Mouse (Mus musculus) MEL (cell line): ENCODE results near the gene Usp19. TPM values are rescaled to one million over a fixed set of nuclear protein-coding genes. Genes with fewer than 3 reads are reported as not detected.

Experiments
- DNase-seq: peaks from one replicate; pipeline ENCODE4 v3.0.0; 2011; ENCODE audit warnings: low read depth, low spot score
- H3K27ac ChIP-seq: 2 replicates; pipeline ENCODE4 v1.5.1; 2012; ENCODE audit warnings: low read depth, mild to moderate bottlenecking, control low read depth, low read length, moderate library complexity; ENCODE audit not compliant: control insufficient read depth
- H3K27me3 ChIP-seq, 2 experiments: fragments of 150-350 bp in 1 of 2; sonication (generic) in 1 of 2; 2 replicates each; pipeline ENCODE4 v1.6.1; 2012; ENCODE audit warnings: low read length in 2 of 2, mild to moderate bottlenecking in 2 of 2, improper control_type of control experiment in 1 of 2, moderate library complexity in 1 of 2; ENCODE audit not compliant: insufficient read depth in 2 of 2, control insufficient read depth in 1 of 2
- H3K36me3 ChIP-seq, 2 experiments: 2 replicates each; pipeline ENCODE4 v1.6.1; 2012 to 2014; ENCODE audit warnings: low read length in 2 of 2, improper control_type of control experiment in 1 of 2, inconsistent platforms in 1 of 2, mild to moderate bottlenecking in 1 of 2; ENCODE audit not compliant: insufficient read depth in 2 of 2, control insufficient read depth in 1 of 2
- H3K4me1 ChIP-seq, 2 experiments: fragments of 150-350 bp in 1 of 2; sonication (generic) in 1 of 2; 2 replicates each; pipeline ENCODE4 v1.6.1; 2012; ENCODE audit warnings: low read length in 2 of 2, improper control_type of control experiment in 1 of 2, mild to moderate bottlenecking in 1 of 2; ENCODE audit not compliant: insufficient read depth in 2 of 2, control insufficient read depth in 1 of 2
- H3K4me3 ChIP-seq, 2 experiments: fragments of 150-350 bp in 1 of 2; sonication (generic) in 1 of 2; 2 replicates each; pipeline ENCODE4 v1.5.1; 2012; ENCODE audit warnings: low read depth in 2 of 2, low read length in 2 of 2, mild to moderate bottlenecking in 2 of 2, moderate library complexity in 2 of 2, control low read depth in 1 of 2, improper control_type of control experiment in 1 of 2; ENCODE audit not compliant: control insufficient read depth in 1 of 2, insufficient read depth in 1 of 2
- H3K79me2 ChIP-seq: 2 replicates; pipeline ENCODE4 v1.6.1; 2012; ENCODE audit warnings: mild to moderate bottlenecking, low read length, moderate library complexity; ENCODE audit not compliant: control insufficient read depth, poor library complexity, insufficient read depth
- H3K9ac ChIP-seq: 2 replicates; pipeline ENCODE4 v1.6.1; 2012; ENCODE audit warnings: low read depth, mild to moderate bottlenecking, control low read depth, low read length, moderate library complexity; ENCODE audit not compliant: control insufficient read depth, poor library complexity, severe bottlenecking
- H3K9me3 ChIP-seq: fragments of 150-350 bp; sonication (generic); replicated peaks from 2 replicates; pipeline ENCODE4 v1.6.1; 2012; ENCODE audit warnings: mild to moderate bottlenecking, low read length, improper control_type of control experiment, moderate library complexity; ENCODE audit not compliant: insufficient read depth
- BHLHE40 ChIP-seq: IDR thresholded peaks from 2 replicates; pipeline ENCODE4 v1.6.1; 2012; ENCODE audit warnings: low read depth, mild to moderate bottlenecking, inconsistent platforms, low read length, improper control_type of control experiment, borderline replicate concordance
- ELF1 ChIP-seq: IDR thresholded peaks from 2 replicates; pipeline ENCODE4 v1.6.1; 2014; ENCODE audit warnings: low read depth, mild to moderate bottlenecking, inconsistent platforms, low read length, improper control_type of control experiment, moderate library complexity
- ETS1 ChIP-seq: IDR thresholded peaks from 2 replicates; pipeline ENCODE4 v1.6.1; 2012; ENCODE audit warnings: low read depth, mild to moderate bottlenecking, inconsistent platforms, low read length, improper control_type of control experiment, moderate library complexity
- GABPA ChIP-seq: IDR thresholded peaks from 2 replicates; pipeline ENCODE4 v1.6.1; 2012; ENCODE audit warnings: low read depth, mild to moderate bottlenecking, inconsistent platforms, low read length, improper control_type of control experiment, moderate library complexity
- HCFC1 ChIP-seq: IDR thresholded peaks from 2 replicates; pipeline ENCODE4 v1.6.1; 2012; ENCODE audit warnings: low read depth, mild to moderate bottlenecking, inconsistent platforms, low read length, improper control_type of control experiment, moderate library complexity
- MAX ChIP-seq: IDR thresholded peaks from 2 replicates; pipeline ENCODE4 v1.6.1; 2011; ENCODE audit warnings: low read length, improper control_type of control experiment
- MAZ ChIP-seq: IDR thresholded peaks from 2 replicates; pipeline ENCODE4 v1.6.1; 2012; ENCODE audit warnings: low read depth, mild to moderate bottlenecking, inconsistent platforms, low read length, improper control_type of control experiment
- MEF2A ChIP-seq: IDR thresholded peaks from 2 replicates; pipeline ENCODE4 v1.6.1; 2014; ENCODE audit warnings: low read depth, mild to moderate bottlenecking, inconsistent platforms, low read length, improper control_type of control experiment; ENCODE audit not compliant: poor library complexity, insufficient replicate concordance, severe bottlenecking; ENCODE audit errors: extremely low read depth
- MYB ChIP-seq: IDR thresholded peaks from 2 replicates; pipeline ENCODE4 v1.6.1; 2011; ENCODE audit warnings: mild to moderate bottlenecking, low read depth, low read length, improper control_type of control experiment
- MYC ChIP-seq: IDR thresholded peaks from 2 replicates; pipeline ENCODE4 v1.6.1; 2011; ENCODE audit warnings: low read depth, mild to moderate bottlenecking, low read length, improper control_type of control experiment, moderate library complexity
- POLR2AphosphoS2 ChIP-seq: IDR thresholded peaks from 2 replicates; pipeline ENCODE4 v1.6.1; 2011; ENCODE audit warnings: low read length, improper control_type of control experiment
- RAD21 ChIP-seq: IDR thresholded peaks from 2 replicates; pipeline ENCODE4 v1.6.1; 2011; ENCODE audit warnings: mild to moderate bottlenecking, low read depth, low read length, improper control_type of control experiment
- RCOR1 ChIP-seq: IDR thresholded peaks from 2 replicates; pipeline ENCODE4 v1.6.1; 2012; ENCODE audit warnings: low read depth, mild to moderate bottlenecking, inconsistent platforms, low read length, improper control_type of control experiment
- SIN3A ChIP-seq: IDR thresholded peaks from 2 replicates; pipeline ENCODE4 v1.6.1; 2012; ENCODE audit warnings: low read length, improper control_type of control experiment, inconsistent platforms
- TAL1 ChIP-seq: IDR thresholded peaks from 2 replicates; pipeline ENCODE4 v1.6.1; 2012; ENCODE audit warnings: mild to moderate bottlenecking, inconsistent platforms, low read length, moderate library complexity, mixed read lengths
- TCF12 ChIP-seq: IDR thresholded peaks from 2 replicates; pipeline ENCODE4 v1.6.1; 2014; ENCODE audit warnings: low read depth, mild to moderate bottlenecking, inconsistent platforms, low read length, improper control_type of control experiment, moderate library complexity
- USF1 ChIP-seq: IDR thresholded peaks from 2 replicates; pipeline ENCODE4 v1.6.1; 2014; ENCODE audit warnings: low read depth, mild to moderate bottlenecking, inconsistent platforms, low read length, improper control_type of control experiment, moderate library complexity
- USF2 ChIP-seq, 2 experiments: IDR thresholded peaks; 2 replicates each; pipeline ENCODE4 v1.6.1; 2011 to 2012; ENCODE audit warnings: improper control_type of control experiment in 2 of 2, low read length in 2 of 2, borderline replicate concordance in 1 of 2, inconsistent platforms in 1 of 2, low read depth in 1 of 2, mild to moderate bottlenecking in 1 of 2; ENCODE audit not compliant: insufficient read depth in 1 of 2
- ZKSCAN1 ChIP-seq: IDR thresholded peaks from 2 replicates; pipeline ENCODE4 v1.6.1; 2012; ENCODE audit warnings: low read depth, mild to moderate bottlenecking, inconsistent platforms, low read length, improper control_type of control experiment, moderate library complexity
- ZMIZ1 ChIP-seq: IDR thresholded peaks from 2 replicates; pipeline ENCODE4 v1.6.1; 2012; ENCODE audit warnings: low read depth, mild to moderate bottlenecking, inconsistent platforms, low read length, improper control_type of control experiment, moderate library complexity
- ZNF384 ChIP-seq: IDR thresholded peaks from 2 replicates; pipeline ENCODE4 v1.6.1; 2012; ENCODE audit warnings: low read depth, mild to moderate bottlenecking, inconsistent platforms, low read length, improper control_type of control experiment
- polyA plus RNA-seq, 2 experiments: library from polyadenylated mRNA; stranded (reverse) in 1 of 2; unstranded in 1 of 2; fragments of >175 nt in 1 of 2; fragments of >200 nt in 1 of 2; gene quantifications; 2 replicates each; pipeline versions ENCODE4 v1.2.1 to v1.2.4; 2012; ENCODE audit warnings: low replicate concordance in 2 of 2, low read depth in 1 of 2; ENCODE audit not compliant: insufficient read length in 2 of 2, insufficient read depth in 1 of 2, missing spikeins in 1 of 2
- total RNA-seq: library from RNA; depleted of rRNA; stranded (reverse); fragments of 300-350 nt; gene quantifications from 2 replicates; pipeline ENCODE4 v1.2.3, GENCODE M21; 2012; rRNA removed

Usp19 gene
- total and polyA plus RNA-seq, 3 experiments, result 76.1 to 162 TPM; not detected in 1

- Histone ChIP-seq H3K9me3 (no peaks in the 10 kb centered on the region), H3K27ac (no peak overlapping the region), H3K36me3 (peaks cover 0 to 53% of the 10 kb centered on the region in 2 experiments; a peak in 3 of 4 replicates), H3K27me3 (no peaks in the 10 kb centered on the region), H3K4me1 (no peaks in the 10 kb centered on the region), H3K9ac (no peak overlapping the region), H3K79me2 (no peaks in the 10 kb centered on the region), H3K4me3 (no peak overlapping the region)
- DNase-seq, result no peak
- TF ChIP-seq USF1 (no peak), TAL1 (no peak), USF2 (IDR thresholded peaks at IDR 0.05; ENCODE audit: borderline replicate concordance in 1 of 2, insufficient read depth in 1 of 2, low read depth in 1 of 2, low read length in 2 of 2) (no peak), ZNF384 (no peak), BHLHE40 (no peak), MYB (no peak), ZKSCAN1 (no peak), TCF12 (no peak), ZMIZ1 (no peak), ELF1 (no peak), MEF2A (no peak), GABPA (no peak), MYC (no peak), ETS1 (no peak), RCOR1 (no peak), MAZ (no peak), POLR2AphosphoS2 (no peak)
These were observed 55.6 kb downstream of the Usp19 start for GRCm38 (mm10) chr9:108545986-108546385.

GRCm38 (mm10) chr9:108546875-108547274 is 56.5 kb downstream of the Usp19 start:
- Histone ChIP-seq H3K79me2 (no peaks in the 10 kb centered on the region), H3K4me1 (no peaks in the 10 kb centered on the region), H3K36me3 (peaks cover 0 to 55% of the 10 kb centered on the region in 2 experiments; a peak in 3 of 4 replicates), H3K27me3 (no peaks in the 10 kb centered on the region), H3K9me3 (no peaks in the 10 kb centered on the region), H3K4me3 (no peak overlapping the region), H3K9ac (no peak overlapping the region), H3K27ac (no peak overlapping the region)
- TF ChIP-seq MEF2A (no peak), HCFC1 (no peak), MYC (no peak), RAD21 (no peak), SIN3A (no peak), MAX (no peak)
- DNase-seq, result no peak

Other genes with a start within 250 kb of the Usp19 start
- gene Dag1, start 226.6 kb upstream of the Usp19 start, total RNA-seq, result 7.8 and 8.1 TPM in 2 replicates
- gene Dag1, start 226.6 kb upstream of the Usp19 start, polyA plus RNA-seq, result 10 to 100 TPM in 1 of 2 experiments, not detected in 1; 27.6 TPM
- 1.6 and 2.0 TPM in 2 replicates for gene Nicn1, start 200.2 kb upstream of the Usp19 start, total RNA-seq
- 1 to 10 TPM in 1 of 2 experiments, not detected in 1; 4.7 TPM for gene Nicn1, start 200.2 kb upstream of the Usp19 start, polyA plus RNA-seq
- 0.15 and 0.26 TPM in 2 replicates for gene Amt, start 193.7 kb upstream of the Usp19 start, total RNA-seq
- under 1 TPM in 1 of 2 experiments, not detected in 1; 0.58 TPM for gene Amt, start 193.7 kb upstream of the Usp19 start, polyA plus RNA-seq
- 80.9 and 83.1 TPM in 2 replicates for gene Rhoa, start 184.5 kb upstream of the Usp19 start, total RNA-seq
- 100 to 1,000 TPM in 1 of 2 experiments, not detected in 1; 241 TPM for gene Rhoa, start 184.5 kb upstream of the Usp19 start, polyA plus RNA-seq
- 3.4 and 4.9 TPM in 2 replicates for gene Tcta, start 184.4 kb upstream of the Usp19 start, total RNA-seq
- 1 to 10 TPM in 1 of 2 experiments, not detected in 1; 7.0 TPM for gene Tcta, start 184.4 kb upstream of the Usp19 start, polyA plus RNA-seq
- 1,163 and 1,351 TPM in 2 replicates for gene Gpx1, start 151.7 kb upstream of the Usp19 start, total RNA-seq
- gene Gpx1, start 151.7 kb upstream of the Usp19 start, polyA plus RNA-seq, result 1,000 to 10,000 TPM; 1,085 to 1,266 TPM
- gene Usp4, start 142.7 kb upstream of the Usp19 start, total RNA-seq, result 85.4 and 88.4 TPM in 2 replicates
- 100 to 1,000 TPM in 1 of 2 experiments, not detected in 1; 128 TPM for gene Usp4, start 142.7 kb upstream of the Usp19 start, polyA plus RNA-seq
- 0.69 and 0.92 TPM in 2 replicates for gene 1700102P08Rik, start 97.8 kb upstream of the Usp19 start, total RNA-seq
- 1 to 10 TPM in 1 of 2 experiments, not detected in 1; 1.0 TPM for gene 1700102P08Rik, start 97.8 kb upstream of the Usp19 start, polyA plus RNA-seq
- not detected in 2 replicates for gene Ccdc36, start 62.1 kb upstream of the Usp19 start, total RNA-seq
- gene Ccdc36, start 62.1 kb upstream of the Usp19 start, polyA plus RNA-seq, result not detected
- not detected in 2 replicates for gene BC048562, start 54.1 kb upstream of the Usp19 start, total RNA-seq
- not detected for gene BC048562, start 54.1 kb upstream of the Usp19 start, polyA plus RNA-seq
- 18.3 and 23.1 TPM in 2 replicates for gene Ccdc71, start 30.1 kb upstream of the Usp19 start, total RNA-seq
- 10 to 100 TPM in 1 of 2 experiments, not detected in 1; 39.9 TPM for gene Ccdc71, start 30.1 kb upstream of the Usp19 start, polyA plus RNA-seq
- gene Klhdc8b, start 29.0 kb upstream of the Usp19 start, total RNA-seq, result 48.0 and 71.9 TPM in 2 replicates
- gene Klhdc8b, start 29.0 kb upstream of the Usp19 start, polyA plus RNA-seq, result 10 to 100 TPM; 57.3 to 77.2 TPM
- 0.56 and 0.58 TPM in 2 replicates for gene Lamb2, start 10.9 kb upstream of the Usp19 start, total RNA-seq
- under 1 TPM in 1 of 2 experiments, not detected in 1; 0.84 TPM for gene Lamb2, start 10.9 kb upstream of the Usp19 start, polyA plus RNA-seq
- 267 and 286 TPM in 2 replicates for gene Qars, start 17.1 kb downstream of the Usp19 start, total RNA-seq
- 100 to 1,000 TPM in 1 of 2 experiments, not detected in 1; 407 TPM for gene Qars, start 17.1 kb downstream of the Usp19 start, polyA plus RNA-seq
- gene Qrich1, start 26.2 kb downstream of the Usp19 start, total RNA-seq, result 122 and 126 TPM in 2 replicates
- 100 to 1,000 TPM in 1 of 2 experiments, 10 to 100 TPM in 1; 84.5 to 161 TPM for gene Qrich1, start 26.2 kb downstream of the Usp19 start, polyA plus RNA-seq
- gene Impdh2, start 69.7 kb downstream of the Usp19 start, total RNA-seq, result 488 and 550 TPM in 2 replicates
- 100 to 1,000 TPM in 1 of 2 experiments, not detected in 1; 519 TPM for gene Impdh2, start 69.7 kb downstream of the Usp19 start, polyA plus RNA-seq
- gene Ndufaf3, start 76.8 kb downstream of the Usp19 start, total RNA-seq, result 38.0 and 42.7 TPM in 2 replicates
- 10 to 100 TPM in 1 of 2 experiments, not detected in 1; 66.8 TPM for gene Ndufaf3, start 76.8 kb downstream of the Usp19 start, polyA plus RNA-seq
- 64.9 and 85.8 TPM in 2 replicates for gene Dalrd3, start 79.3 kb downstream of the Usp19 start, total RNA-seq
- 100 to 1,000 TPM in 1 of 2 experiments, not detected in 1; 126 TPM for gene Dalrd3, start 79.3 kb downstream of the Usp19 start, polyA plus RNA-seq
- gene Wdr6, start 88.1 kb downstream of the Usp19 start, total RNA-seq, result 43.2 and 43.5 TPM in 2 replicates
- 10 to 100 TPM in 1 of 2 experiments, not detected in 1; 44.9 TPM for gene Wdr6, start 88.1 kb downstream of the Usp19 start, polyA plus RNA-seq
- gene P4htm, start 107.1 kb downstream of the Usp19 start, total RNA-seq, result 0.08 and 0.10 TPM in 2 replicates
- gene P4htm, start 107.1 kb downstream of the Usp19 start, polyA plus RNA-seq, result under 1 TPM in 1 of 2 experiments, not detected in 1; 0.22 TPM
- 55.8 and 59.6 TPM in 2 replicates for gene Arih2, start 158.8 kb downstream of the Usp19 start, total RNA-seq
- 10 to 100 TPM in 1 of 2 experiments, not detected in 1; 66.5 TPM for gene Arih2, start 158.8 kb downstream of the Usp19 start, polyA plus RNA-seq
- 15.6 and 19.3 TPM in 2 replicates for gene Slc25a20, start 171.5 kb downstream of the Usp19 start, total RNA-seq
- gene Slc25a20, start 171.5 kb downstream of the Usp19 start, polyA plus RNA-seq, result 10 to 100 TPM in 1 of 2 experiments, not detected in 1; 24.1 TPM
- 18.9 and 22.4 TPM in 2 replicates for gene Prkar2a, start 198.7 kb downstream of the Usp19 start, total RNA-seq
- gene Prkar2a, start 198.7 kb downstream of the Usp19 start, polyA plus RNA-seq, result 100 to 1,000 TPM in 1 of 2 experiments, 10 to 100 TPM in 1; 87.9 to 230 TPM